Mouse (Mus musculus) brain, embryonic 14.5 days (tissue): ENCODE measurements around the gene Lrrfip2.

Source experiments
- CTCF ChIP-seq: fragments of 200-500 bp; IDR thresholded peaks from 2 replicates; pipeline ENCODE4 v1.5.1; 2012; ENCODE audit warnings: inconsistent platforms, mild to moderate bottlenecking, moderate library complexity, borderline replicate concordance; ENCODE audit not compliant: insufficient read depth, insufficient read length; ENCODE audit errors: extremely low read depth
- POLR2A ChIP-seq: fragments of 200-500 bp; IDR thresholded peaks from 2 replicates; pipeline ENCODE4 v1.6.1; 2012; ENCODE audit warnings: mild to moderate bottlenecking, inconsistent platforms, borderline replicate concordance; ENCODE audit not compliant: poor library complexity, insufficient read depth, insufficient read length, severe bottlenecking; ENCODE audit errors: extremely low read depth

DNA sequence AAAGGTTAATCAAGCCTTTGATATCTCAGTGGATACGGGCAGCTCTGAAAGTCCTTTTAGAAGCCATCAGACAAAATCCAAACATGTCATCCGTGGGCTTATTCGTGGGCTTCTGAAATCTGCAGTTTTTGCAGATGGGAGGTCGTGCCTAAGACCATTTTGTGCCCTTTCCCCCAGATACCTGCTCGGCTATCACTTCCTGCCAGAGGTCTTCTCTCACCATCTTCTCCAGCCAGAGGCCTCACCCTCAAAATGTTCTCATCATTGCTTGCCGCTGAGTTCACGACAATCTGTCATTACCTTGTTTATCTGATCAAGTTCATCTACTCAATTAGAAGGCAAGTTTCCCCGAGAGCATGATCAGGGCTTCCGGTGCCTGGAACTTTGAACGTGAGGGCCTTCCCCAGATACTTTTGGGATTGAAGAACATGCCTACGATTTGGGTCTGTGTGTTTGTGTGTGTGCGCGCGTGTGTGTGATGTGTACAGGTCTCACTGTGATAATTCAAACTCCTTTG is at the start of gene Lrrfip2:
- TF ChIP-seq POLR2A (no peak), CTCF (no peak)
